Mouse (Mus musculus): ENCODE measurements around the gene Samt1. TPM values are rescaled to one million over a fixed set of nuclear protein-coding genes. Genes with fewer than 3 reads are reported as not detected.
"Not testable (repeated sequence)": the region's sequence is repeated elsewhere in the genome, so short reads cannot be mapped to it uniquely, and the experiment has no call there.

Samt1 gene
- total RNA-seq (2021): not detected
- long read RNA-seq, experiment 1: 0 reads
- long read RNA-seq, experiment 2: 0 reads

GRCm38 (mm10) chrX:154012540-154012939 lies at the start of gene Samt1:
Gene Samt1 (minus strand): TSS chrX:154012640.
- DNase-seq (ENCODE audit: low spot score in 2 of 2): not testable (repeated sequence)

- DNase-seq (ENCODE audit: low spot score in 2 of 2): not testable (repeated sequence)
Observed at GRCm38 (mm10) chrX:154054939-154055338, 42.5 kb upstream of the Samt1 start, which contains the start of gene Gm10057. Gene Gm10057 (minus strand): TSS chrX:154055039.

GRCm38 (mm10) chrX:154033727-154034126 lies 21.3 kb upstream of the Samt1 start, which contains the start of gene 4921511M17Rik:
Gene 4921511M17Rik (minus strand): TSS chrX:154033827.
- not testable (repeated sequence) for DNase-seq (ENCODE audit: low spot score in 2 of 2)

GRCm38 (mm10) chrX:153976914-153977313 lies 35.5 kb downstream of the Samt1 start:
- DNase-seq (ENCODE audit: low spot score in 2 of 2): not testable (repeated sequence)

GRCm38 (mm10) chrX:153976467-153976866 lies 36.0 kb downstream of the Samt1 start:
- not testable (repeated sequence) for DNase-seq (ENCODE audit: low spot score in 2 of 2)

- no peak for DNase-seq (ENCODE audit: low spot score in 2 of 2)
Observed at GRCm38 (mm10) chrX:153974450-153974849, 38.0 kb downstream of the Samt1 start.

GRCm38 (mm10) chrX:153952866-153953265 lies 59.6 kb downstream of the Samt1 start:
- DNase-seq (ENCODE audit: low spot score in 2 of 2): not testable (repeated sequence)

Other genes with a start within 250 kb of the Samt1 start
- gene Spin2c, start 180.4 kb downstream of the Samt1 start, total RNA-seq (2021): 1 to 10 TPM; 1.6 to 2.3 TPM
- gene 4921511M17Rik, start 21.2 kb upstream of the Samt1 start, total RNA-seq (2021): not detected
- gene Gm10057, start 42.4 kb upstream of the Samt1 start, total RNA-seq (2021): not detected
- gene Gm15140, start 108.0 kb upstream of the Samt1 start, total RNA-seq (2021): not detected